Mouse (Mus musculus): ENCODE measurements at regions not wholly inside any gene's neighbourhood (a gene's known extent, or its start where the extent isn't known, plus 50 kb on each side); places are given as distances from the start of the nearest gene placed in this dataset.
A peak's percentile ranks its signal among the peaks of the same experiment; 100 is the strongest.
"Not testable (repeated sequence)": the region's sequence is repeated elsewhere in the genome, so short reads cannot be mapped to it uniquely, and the experiment has no call there.

- Histone ChIP-seq H3K4me1 (ENCODE audit: control insufficient read depth, insufficient read depth, low read length) (no peaks in the 10 kb centered on the region), H3K36me3 (ENCODE audit: control insufficient read depth, insufficient read depth, low read length) (no peaks in the 10 kb centered on the region), H3K27me3 (ENCODE audit: control insufficient read depth, insufficient read depth, low read length) (no peaks in the 10 kb centered on the region), H3K9ac (ENCODE audit: low read length) (no peak overlapping the region), H3K4me2 (no peak overlapping the region), H3K27ac (ENCODE audit: low read depth, low read length) (no peak overlapping the region), H3K4me3 (ENCODE audit: low read depth, low read length) (no peak overlapping the region), H3K9me3 (ENCODE audit: control insufficient read depth, low read length) (no peaks in the 10 kb centered on the region)
- DNase-seq (ENCODE audit: low spot score, missing footprints) (no peak), ATAC-seq (ENCODE audit: low FRiP score) (no peak)
- 74% methylated on average over 1 of the region's 1 CpGs for WGBS
Observed at GRCm38 (mm10) chr13:7007091-7007490, 358.5 kb upstream of the Pfkp start.

- Histone ChIP-seq H3K4me2 (peak overlapping the region; percentile 14; the same call in 1 of the 2 replicates), H3K27ac (ENCODE audit: low read depth, low read length) (0 out of 2 replicates have a peak overlapping the region, but pooled peaks have one; percentile 30)
- H3K27me3 ChIP-seq (ENCODE audit: control insufficient read depth, insufficient read depth, low read length); H3K36me3 ChIP-seq (ENCODE audit: control insufficient read depth, insufficient read depth, low read length); H3K9ac ChIP-seq (ENCODE audit: low read length); H3K4me1 ChIP-seq (ENCODE audit: control insufficient read depth, insufficient read depth, low read length); H3K9me3 ChIP-seq (ENCODE audit: control insufficient read depth, low read length); H3K4me3 ChIP-seq (ENCODE audit: low read depth, low read length): not testable (repeated sequence)
- peak; percentile 86 for DNase-seq (ENCODE audit: low spot score, missing footprints)
- 28% methylated on average over 10 of the region's 10 CpGs for WGBS
- ATAC-seq (ENCODE audit: low FRiP score): peak; percentile 77
Observed at GRCm38 (mm10) chr13:6998508-6999278, 350.1 kb upstream of the Pfkp start.

DNA sequence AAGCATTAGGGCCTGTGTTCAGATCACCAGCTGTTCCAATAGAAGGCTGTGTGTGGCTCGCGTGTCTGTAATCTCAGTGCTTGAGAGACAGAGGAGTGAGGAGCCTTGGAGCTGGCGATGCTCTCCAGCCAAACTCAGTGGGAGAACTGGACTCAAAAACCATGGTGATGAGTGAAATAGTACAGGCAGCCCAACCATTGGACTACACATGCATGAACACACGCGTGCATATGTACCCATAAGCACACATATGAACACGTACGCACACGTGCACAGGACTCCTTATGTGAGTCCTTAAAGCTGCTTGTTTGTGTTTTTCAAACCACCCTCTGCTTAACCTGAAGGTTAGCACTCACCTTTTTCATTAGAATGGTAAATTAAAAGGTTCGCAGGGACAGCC is 349.5 kb upstream of the Pfkp start:
- H3K4me3 ChIP-seq (ENCODE audit: low read depth, low read length): no peak overlapping the region
- H3K4me2 ChIP-seq: no peak overlapping the region; the same call in 1 of the 2 replicates
- ATAC-seq (ENCODE audit: low FRiP score): peak; percentile 49
- no peaks in the 10 kb centered on the region for H3K9me3 ChIP-seq (ENCODE audit: control insufficient read depth, low read length)
- WGBS: 60% methylated on average over 9 of the region's 9 CpGs
- H3K9ac ChIP-seq (ENCODE audit: low read length): no peak overlapping the region
- no peaks in the 10 kb centered on the region for H3K27me3 ChIP-seq (ENCODE audit: control insufficient read depth, insufficient read depth, low read length)
- H3K36me3 ChIP-seq (ENCODE audit: control insufficient read depth, insufficient read depth, low read length): no peaks in the 10 kb centered on the region
- peak; percentile 84 for DNase-seq (ENCODE audit: low spot score, missing footprints)
- peaks cover 8% of the 10 kb centered on the region for H3K4me1 ChIP-seq (ENCODE audit: control insufficient read depth, insufficient read depth, low read length)
- 0 out of 2 replicates have a peak overlapping the region, but pooled peaks have one; percentile 27 for H3K27ac ChIP-seq (ENCODE audit: low read depth, low read length)

- ATAC-seq (ENCODE audit: low FRiP score): peak; percentile 49; the same call in 1 of the 2 replicates
- no peak for DNase-seq (ENCODE audit: low spot score, missing footprints)
- no peaks in the 10 kb centered on the region for H3K27me3 ChIP-seq (ENCODE audit: control insufficient read depth, insufficient read depth, low read length)
- 71% methylated on average over 12 of the region's 12 CpGs for WGBS
- no peak overlapping the region for H3K4me3 ChIP-seq (ENCODE audit: low read depth, low read length)
- H3K36me3 ChIP-seq (ENCODE audit: control insufficient read depth, insufficient read depth, low read length): no peaks in the 10 kb centered on the region
- no peak overlapping the region for H3K27ac ChIP-seq (ENCODE audit: low read depth, low read length)
- H3K4me2 ChIP-seq: no peak overlapping the region
- H3K9ac ChIP-seq (ENCODE audit: low read length): no peak overlapping the region
- H3K4me1 ChIP-seq (ENCODE audit: control insufficient read depth, insufficient read depth, low read length): no peaks in the 10 kb centered on the region; the same call in 1 of the 2 replicates
- no peaks in the 10 kb centered on the region for H3K9me3 ChIP-seq (ENCODE audit: control insufficient read depth, low read length)
Observed at GRCm38 (mm10) chr13:6992323-6992994, 343.9 kb upstream of the Pfkp start.

DNA sequence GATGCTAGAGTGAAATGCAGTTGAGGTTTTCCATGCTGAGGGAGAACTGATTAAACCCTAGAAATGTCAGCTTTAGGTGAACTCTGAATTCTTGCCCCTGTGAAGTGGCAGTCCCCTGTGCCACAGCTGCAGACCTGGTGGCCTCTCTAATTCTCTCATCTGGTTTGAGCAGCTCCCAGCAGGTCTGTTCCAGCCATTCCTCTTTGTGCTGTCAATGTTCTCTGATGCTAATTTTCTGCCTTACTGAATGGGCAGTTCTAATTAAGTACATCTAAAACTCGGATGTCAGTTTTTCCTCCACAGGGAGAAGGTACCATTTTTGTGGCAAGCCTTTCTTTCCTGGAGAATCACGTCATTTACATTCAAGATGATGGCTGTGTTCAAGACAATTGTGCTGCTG is 343.1 kb upstream of the Pfkp start:
- DNase-seq (ENCODE audit: low spot score, missing footprints): no peak
- peak; percentile 68; the same call in 1 of the 2 replicates for ATAC-seq (ENCODE audit: low FRiP score)
- 22% methylated on average over 2 of the region's 2 CpGs for WGBS

DNA sequence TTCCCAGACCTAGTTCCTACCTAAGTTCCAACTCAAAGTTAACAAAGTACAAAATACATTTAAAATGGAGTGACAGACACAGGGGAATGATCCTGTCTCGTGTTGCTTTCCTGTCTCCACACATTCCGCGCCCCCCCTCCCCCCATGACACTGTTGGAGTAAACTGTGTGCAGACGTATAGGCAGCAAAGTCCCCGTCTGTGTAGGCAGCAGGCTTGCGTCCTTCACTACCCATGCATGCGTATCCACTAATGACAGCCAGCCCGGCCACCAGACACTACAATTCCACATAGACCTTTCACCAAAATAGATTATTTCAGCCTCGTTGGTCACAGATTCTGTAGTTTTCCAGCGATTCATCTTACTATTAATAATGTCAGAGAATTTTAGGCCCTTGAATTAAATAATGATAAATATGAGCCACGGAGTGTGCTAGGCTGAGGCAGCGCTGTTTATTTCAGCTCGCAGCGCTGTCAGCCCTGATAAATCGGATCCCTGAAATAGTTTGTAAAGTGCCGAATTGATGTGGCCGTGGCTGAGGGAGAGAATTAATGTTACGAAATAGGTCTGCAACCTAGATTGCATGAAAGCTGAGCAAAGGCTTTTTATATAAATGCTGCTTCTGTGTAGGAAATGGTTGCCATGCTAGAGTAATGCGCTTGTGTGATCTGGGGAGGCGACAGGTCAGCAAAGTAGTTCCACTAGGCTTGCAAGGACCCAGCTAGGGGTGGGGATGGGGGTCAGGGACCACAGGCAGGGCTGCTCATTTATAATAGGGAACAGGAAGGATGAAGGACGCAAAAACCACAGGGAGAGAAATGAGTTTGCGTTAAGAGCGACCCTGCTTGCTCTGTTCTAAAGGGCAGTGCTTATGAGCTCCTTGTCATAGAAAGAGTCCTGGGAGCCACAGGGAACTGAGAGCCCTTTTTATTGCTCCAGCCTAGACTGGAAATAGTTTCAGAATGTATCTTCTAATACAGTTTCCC is 336.7 kb upstream of the Pfkp start:
- Histone ChIP-seq H3K4me1 (ENCODE audit: control insufficient read depth, insufficient read depth, low read length) (no peaks in the 10 kb centered on the region), H3K4me3 (ENCODE audit: low read depth, low read length) (no peak overlapping the region), H3K27me3 (ENCODE audit: control insufficient read depth, insufficient read depth, low read length) (no peaks in the 10 kb centered on the region), H3K9me3 (ENCODE audit: control insufficient read depth, low read length) (no peaks in the 10 kb centered on the region), H3K36me3 (ENCODE audit: control insufficient read depth, insufficient read depth, low read length) (no peaks in the 10 kb centered on the region), H3K4me2 (no peak overlapping the region), H3K9ac (ENCODE audit: low read length) (no peak overlapping the region), H3K27ac (ENCODE audit: low read depth, low read length) (no peak overlapping the region)
- DNase-seq (ENCODE audit: low spot score, missing footprints): no peak
- 69% methylated on average over 23 of the region's 23 CpGs for WGBS
- ATAC-seq (ENCODE audit: low FRiP score): peak; percentile 54; the same call in 1 of the 2 replicates

More for the DNA sequence above, 343.1 kb upstream of the Pfkp start:
- H3K4me1 ChIP-seq (ENCODE audit: control insufficient read depth, insufficient read depth, low read length): no peaks in the 10 kb centered on the region; the same call in 1 of the 2 replicates
- no peaks in the 10 kb centered on the region for H3K36me3 ChIP-seq (ENCODE audit: control insufficient read depth, insufficient read depth, low read length)
- H3K9me3 ChIP-seq (ENCODE audit: control insufficient read depth, low read length): no peaks in the 10 kb centered on the region
- H3K4me3 ChIP-seq (ENCODE audit: low read depth, low read length): no peak overlapping the region
- no peaks in the 10 kb centered on the region for H3K27me3 ChIP-seq (ENCODE audit: control insufficient read depth, insufficient read depth, low read length)
- H3K27ac ChIP-seq (ENCODE audit: low read depth, low read length): no peak overlapping the region
- no peak overlapping the region for H3K4me2 ChIP-seq
- no peak overlapping the region for H3K9ac ChIP-seq (ENCODE audit: low read length)

GRCm38 (mm10) chr13:6955713-6956112 is 307.1 kb upstream of the Pfkp start:
- Histone ChIP-seq H3K9ac (ENCODE audit: low read length) (no peak overlapping the region), H3K9me3 (ENCODE audit: control insufficient read depth, low read length) (no peaks in the 10 kb centered on the region), H3K27ac (ENCODE audit: low read depth, low read length) (no peak overlapping the region), H3K4me1 (ENCODE audit: control insufficient read depth, insufficient read depth, low read length) (no peaks in the 10 kb centered on the region), H3K4me2 (no peak overlapping the region), H3K4me3 (ENCODE audit: low read depth, low read length) (no peak overlapping the region), H3K36me3 (ENCODE audit: control insufficient read depth, insufficient read depth, low read length) (no peaks in the 10 kb centered on the region), H3K27me3 (ENCODE audit: control insufficient read depth, insufficient read depth, low read length) (no peaks in the 10 kb centered on the region)
- ATAC-seq (ENCODE audit: low FRiP score): no peak
- no peak for DNase-seq (ENCODE audit: low spot score, missing footprints)
- 85% methylated on average over 3 of the region's 3 CpGs for WGBS

GRCm38 (mm10) chr13:6924136-6924535 is 275.6 kb upstream of the Pfkp start:
- no peak overlapping the region for H3K4me2 ChIP-seq
- no peaks in the 10 kb centered on the region for H3K4me1 ChIP-seq (ENCODE audit: control insufficient read depth, insufficient read depth, low read length)
- no peaks in the 10 kb centered on the region for H3K27me3 ChIP-seq (ENCODE audit: control insufficient read depth, insufficient read depth, low read length)

More at GRCm38 (mm10) chr13:6924136-6924535, 275.6 kb upstream of the Pfkp start:
- Histone ChIP-seq H3K9me3 (ENCODE audit: control insufficient read depth, low read length) (no peaks in the 10 kb centered on the region), H3K4me3 (ENCODE audit: low read depth, low read length) (no peak overlapping the region), H3K27ac (ENCODE audit: low read depth, low read length) (no peak overlapping the region), H3K9ac (ENCODE audit: low read length) (no peak overlapping the region), H3K36me3 (ENCODE audit: control insufficient read depth, insufficient read depth, low read length) (no peaks in the 10 kb centered on the region)
- DNase-seq (ENCODE audit: low spot score, missing footprints) (no peak), ATAC-seq (ENCODE audit: low FRiP score) (no peak)
